Mouse (Mus musculus): ENCODE measurements at regions not wholly inside any gene's neighbourhood (a gene's known extent, or its start where the extent isn't known, plus 50 kb on each side); places are given as distances from the start of the nearest gene placed in this dataset.

DNA sequence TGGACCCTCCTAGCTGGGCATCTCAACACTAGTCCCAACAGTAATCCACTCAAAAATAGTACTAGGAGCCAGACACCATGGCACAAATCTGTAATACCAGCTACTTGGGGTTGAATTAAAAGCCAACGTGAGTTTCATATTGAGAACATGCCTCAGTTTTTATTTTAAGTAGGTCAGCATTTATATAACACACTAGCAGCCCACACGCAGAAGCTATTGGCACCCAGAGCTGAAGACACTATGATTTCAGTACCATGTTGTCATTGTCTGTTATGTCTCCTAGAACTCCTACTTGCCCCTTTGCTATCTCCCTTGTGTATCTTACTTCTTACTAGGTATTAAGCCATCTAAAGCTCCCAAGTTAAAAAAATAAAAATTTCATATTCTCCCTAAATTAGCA, 65.0 kb upstream of the Samd3 start:
- TF ChIP-seq EP300 (IDR thresholded peaks at IDR 0.05; ENCODE audit: low read depth) (no peak), CTCF (IDR thresholded peaks at IDR 0.05; ENCODE audit: low read depth) (no peak)
